Mouse (Mus musculus) left cerebral cortex, adult 8-10 months (tissue): ENCODE data around the gene Cdh22. TPM values are rescaled to one million over a fixed set of nuclear protein-coding genes. Genes with fewer than 3 reads are reported as not detected.

Experiments
- DNase-seq, 2 experiments: peaks; one replicate each; pipeline ENCODE4 v3.0.0; 2022; ENCODE audit warnings: low spot score in 2 of 2
- total RNA-seq, 4 experiments: library from RNA; stranded (reverse); gene quantifications; 2 replicates each; pipeline ENCODE4 v1.2.4; 2022

Gene Cdh22
- 10 to 100 TPM; 43.7 to 47.2 (median 44.4) TPM for total RNA-seq

DNA sequence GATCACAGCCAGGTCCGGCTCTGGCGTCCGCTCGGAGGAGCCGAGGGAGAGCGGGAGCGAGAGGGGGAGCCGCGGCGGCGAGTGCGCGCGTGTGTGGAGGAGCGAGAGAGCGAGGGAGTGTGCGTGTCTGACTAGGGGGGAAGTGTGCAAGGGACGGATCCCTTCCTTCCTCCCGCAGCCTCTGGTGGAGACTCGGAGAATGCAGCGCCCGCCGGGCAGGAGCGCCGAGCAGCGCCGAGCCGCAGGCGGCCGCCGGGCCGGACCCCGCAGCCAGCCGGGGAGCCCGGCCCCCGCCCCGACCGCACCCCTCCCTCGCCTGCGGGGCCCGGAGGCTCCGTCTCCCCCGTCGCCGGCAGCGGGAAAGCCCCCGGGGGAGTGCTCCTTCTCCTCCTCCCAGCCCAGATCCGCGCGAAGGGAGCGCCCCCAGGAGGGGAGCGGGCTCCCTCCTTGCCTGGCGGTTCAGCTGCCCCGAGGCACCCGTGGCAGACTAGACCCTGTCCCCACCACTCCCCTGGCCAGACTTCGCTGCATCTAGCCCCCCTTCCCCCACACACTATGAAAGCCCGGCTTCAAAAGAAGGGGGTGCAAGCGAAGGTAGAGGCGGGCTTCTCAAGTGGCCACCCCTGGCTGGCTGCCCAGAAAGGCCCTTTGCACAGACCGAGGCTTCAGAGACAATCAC, at the start of gene Cdh22:
TSS of gene Cdh22 (minus strand) at position 241 of the 679 bp plus-strand sequence.
- DNase-seq, result peak; percentile 61 to 63

DNA sequence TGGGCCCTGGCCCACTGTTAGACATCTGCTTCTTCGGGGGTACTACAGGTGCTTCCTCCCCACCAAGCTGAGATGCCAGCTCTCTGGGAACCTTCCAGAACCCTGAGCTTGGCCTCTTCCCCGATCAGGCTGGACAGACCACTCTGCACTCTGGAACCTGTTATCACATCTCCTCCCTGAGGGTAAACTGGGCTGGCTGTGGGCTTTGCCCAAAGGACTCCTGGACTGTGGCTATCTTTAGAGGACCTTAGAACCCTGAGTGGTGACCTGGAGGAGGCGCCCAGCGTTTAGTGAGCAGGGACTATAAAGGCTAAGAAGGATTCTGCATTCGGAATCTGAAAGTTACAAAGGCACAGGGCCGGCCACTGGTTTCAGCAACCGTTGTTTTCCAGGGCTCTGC, 49.7 kb upstream of the Cdh22 start:
- no peak for DNase-seq

DNA sequence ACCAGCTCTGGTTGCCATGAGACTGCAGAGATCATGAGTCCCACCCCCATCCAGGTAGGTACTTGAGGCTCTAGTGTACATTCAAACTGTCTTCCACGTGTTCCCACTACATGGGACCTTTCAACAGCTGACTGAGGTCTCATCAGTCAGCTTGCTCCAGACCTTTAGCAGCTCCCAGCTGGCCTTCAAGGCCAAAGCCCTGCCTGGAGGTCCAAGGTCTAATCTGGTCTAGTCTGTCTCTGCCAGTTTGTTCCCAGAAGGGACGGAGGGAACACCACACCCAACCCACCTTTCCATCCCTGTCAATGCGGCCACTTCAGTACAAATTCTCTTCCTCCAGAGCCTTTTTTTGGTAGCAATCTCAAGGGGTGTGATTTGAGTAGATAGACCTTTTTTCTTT, 49.0 kb upstream of the Cdh22 start:
- DNase-seq, result no peak

DNA sequence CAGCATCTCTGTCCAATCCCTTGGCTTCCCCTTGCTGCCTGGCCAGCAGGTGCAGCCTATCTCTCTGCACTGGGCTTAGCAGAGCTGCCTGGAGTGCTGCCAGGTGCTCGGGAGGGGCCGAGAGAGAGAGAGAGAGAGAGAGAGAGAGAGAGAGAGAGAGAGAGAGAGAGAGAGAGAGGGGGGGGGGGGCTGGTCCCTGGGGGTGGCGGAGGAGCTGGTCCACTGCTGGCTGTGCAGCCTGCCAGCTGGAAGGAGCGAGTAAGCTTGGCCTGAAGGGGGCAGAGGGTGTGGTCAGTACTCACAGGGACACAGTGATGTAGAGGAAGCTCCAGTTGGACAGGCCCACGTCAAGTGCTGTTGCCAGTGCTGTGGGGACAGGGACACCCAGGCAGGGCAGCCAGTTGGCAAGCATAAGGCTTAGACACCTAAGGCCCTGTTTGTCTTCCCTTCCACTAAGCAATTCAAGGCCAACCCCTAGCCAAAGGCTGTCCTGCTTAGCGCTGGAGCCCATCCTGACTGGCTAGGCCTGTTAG, 47.2 kb upstream of the Cdh22 start:
- DNase-seq, result no peak

DNA sequence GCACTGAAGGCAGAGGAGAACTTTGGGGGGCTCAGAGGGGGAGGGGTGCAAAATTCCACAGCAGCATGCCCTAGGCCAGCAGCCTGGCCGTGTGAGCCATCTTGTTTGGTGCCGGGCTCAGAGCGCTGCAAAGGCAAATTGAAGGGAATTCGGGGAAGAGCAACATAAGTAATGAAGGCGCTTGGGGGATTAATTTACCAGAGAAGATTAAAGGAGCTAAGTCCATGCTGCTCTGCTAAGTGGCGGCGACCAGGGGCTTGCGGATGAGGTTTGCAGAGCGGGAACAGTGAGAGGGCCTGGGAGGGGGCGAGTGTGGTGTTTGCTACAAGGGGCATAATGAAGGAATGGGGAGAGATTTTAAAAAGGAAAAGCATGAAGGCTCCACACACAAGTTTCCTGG, 44.7 kb upstream of the Cdh22 start:
- DNase-seq, result no peak

DNA sequence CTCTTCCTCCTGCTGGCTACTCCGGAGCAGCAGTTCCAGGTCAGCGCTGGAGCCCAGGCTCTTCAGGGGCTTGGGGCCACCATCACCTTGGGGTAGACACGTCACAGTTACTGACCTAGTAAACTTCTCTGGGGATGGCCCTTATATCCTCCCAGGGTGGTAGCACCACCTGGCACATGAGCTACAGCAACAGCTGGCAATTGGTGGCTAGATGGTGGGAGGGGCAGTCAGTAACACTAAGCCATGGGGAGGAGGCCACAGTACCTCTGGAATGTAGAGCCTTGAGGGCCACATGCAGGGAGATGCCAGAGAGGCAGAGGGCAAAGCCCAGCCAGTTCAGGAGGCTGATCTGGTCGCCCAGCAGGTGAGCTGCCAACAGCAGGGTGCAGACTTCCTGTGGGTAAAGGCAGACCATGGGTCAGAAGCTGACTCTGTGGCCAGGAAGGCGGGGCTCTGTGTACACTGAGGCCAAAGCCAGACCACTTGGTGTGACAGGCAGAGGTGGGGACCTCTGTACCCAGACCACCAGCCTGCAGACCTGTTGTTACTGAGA, 42.6 kb upstream of the Cdh22 start:
- DNase-seq, result no peak

DNA sequence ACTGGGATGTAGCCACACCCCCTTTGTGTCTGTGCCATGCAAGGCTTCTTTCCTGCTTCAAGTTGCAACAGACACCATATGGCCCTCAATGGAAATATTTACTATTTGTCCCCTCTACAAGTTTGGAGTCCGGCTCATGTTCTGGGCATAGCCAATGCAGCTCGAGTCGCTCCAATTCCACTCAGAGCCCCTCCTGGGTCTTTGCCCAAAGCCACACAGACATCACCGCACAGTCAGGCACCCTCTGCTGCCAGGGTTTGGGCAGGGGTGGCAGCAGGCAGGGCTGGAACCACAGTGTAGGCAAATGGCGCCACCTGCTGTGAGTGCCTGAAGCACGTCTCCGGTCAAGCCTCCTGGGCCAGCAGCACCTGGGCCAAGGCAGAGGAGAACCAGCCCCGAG, 41.2 kb upstream of the Cdh22 start:
- peak; percentile 63 to 69 for DNase-seq

DNA sequence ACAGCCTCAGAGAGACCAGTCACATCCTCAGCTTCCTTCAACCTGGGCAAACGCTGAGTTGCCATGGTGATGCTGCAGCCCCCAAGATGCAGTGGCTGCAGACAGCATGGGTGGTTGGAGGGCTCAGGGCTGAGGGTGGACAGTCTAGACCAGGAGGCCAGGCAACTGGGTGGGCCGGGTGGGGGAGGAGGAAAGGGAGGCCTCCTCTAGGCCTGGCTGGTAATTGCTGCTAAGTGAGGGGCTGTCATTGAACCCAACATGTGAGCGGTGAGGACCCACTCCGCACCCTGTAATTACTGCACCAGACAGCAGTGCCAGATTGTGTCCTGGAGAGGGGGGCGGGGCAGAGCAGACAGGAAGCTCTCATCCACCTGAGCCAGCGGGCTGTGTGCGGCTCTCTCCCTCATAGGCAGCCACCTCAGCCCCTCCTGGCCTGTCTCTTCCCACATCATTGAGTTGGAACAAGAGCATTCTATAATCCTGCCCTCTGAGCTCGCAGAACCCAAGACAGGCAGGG, 40.5 kb upstream of the Cdh22 start:
- no peak for DNase-seq

DNA sequence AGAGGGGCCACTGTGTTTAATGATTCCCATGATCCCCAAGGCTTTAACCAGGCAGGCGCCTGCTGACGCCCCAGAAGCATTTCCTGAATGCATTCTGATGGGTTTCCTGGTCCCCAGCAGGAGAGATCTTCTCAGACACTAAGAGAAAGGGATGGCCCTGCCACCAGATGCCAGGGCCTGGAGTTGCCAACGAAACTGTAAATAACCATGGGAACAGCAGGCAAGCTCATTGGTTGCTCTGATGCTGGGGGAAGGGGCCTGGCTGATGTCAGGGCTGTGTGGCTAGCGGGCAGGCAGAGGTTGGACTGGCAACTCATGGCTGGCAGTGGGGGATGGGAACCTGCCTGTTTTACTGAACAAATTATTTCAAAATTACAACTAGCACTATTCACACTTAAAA, 38.9 kb upstream of the Cdh22 start:
- DNase-seq, result no peak

DNA sequence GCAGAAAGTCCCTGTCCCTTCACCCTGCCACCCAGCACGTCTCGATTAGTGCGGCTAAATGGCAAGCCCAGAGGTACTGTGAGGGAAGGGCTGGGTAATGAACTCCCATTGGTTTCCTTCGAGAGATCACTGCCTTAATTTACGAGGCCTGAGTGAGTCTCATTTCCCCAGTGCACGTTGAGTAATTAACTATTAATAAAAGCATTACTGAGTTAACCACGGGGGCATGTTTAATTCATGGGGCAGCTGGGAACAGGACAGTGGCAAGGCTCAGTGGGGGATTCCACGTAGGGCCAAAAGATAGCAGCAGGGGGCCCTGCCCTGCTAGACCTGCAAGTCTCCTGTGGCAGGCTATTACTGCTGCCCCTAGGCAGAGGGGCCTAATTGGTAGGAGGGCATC, 36.7 kb upstream of the Cdh22 start:
- no peak for DNase-seq

DNA sequence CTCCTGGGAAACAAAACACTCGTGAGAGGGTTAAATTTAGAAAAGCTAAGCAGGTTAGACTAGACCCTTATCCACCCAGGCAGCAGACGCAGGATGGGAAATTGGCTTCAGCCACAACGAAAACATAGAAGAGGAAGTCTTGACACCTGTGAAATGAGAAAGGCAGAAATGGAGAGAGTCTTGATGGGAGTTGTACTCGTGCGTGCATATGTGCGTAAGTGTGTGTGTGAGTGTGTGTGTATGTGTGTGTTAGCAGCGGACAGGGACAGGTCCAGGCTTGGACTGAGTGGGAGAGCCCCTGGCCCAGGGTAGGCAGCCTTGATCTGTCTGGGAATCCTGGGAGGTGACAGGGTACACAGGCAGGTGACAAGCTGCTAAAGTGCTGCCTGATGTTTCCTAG, 36.2 kb upstream of the Cdh22 start:
- no peak for DNase-seq

DNA sequence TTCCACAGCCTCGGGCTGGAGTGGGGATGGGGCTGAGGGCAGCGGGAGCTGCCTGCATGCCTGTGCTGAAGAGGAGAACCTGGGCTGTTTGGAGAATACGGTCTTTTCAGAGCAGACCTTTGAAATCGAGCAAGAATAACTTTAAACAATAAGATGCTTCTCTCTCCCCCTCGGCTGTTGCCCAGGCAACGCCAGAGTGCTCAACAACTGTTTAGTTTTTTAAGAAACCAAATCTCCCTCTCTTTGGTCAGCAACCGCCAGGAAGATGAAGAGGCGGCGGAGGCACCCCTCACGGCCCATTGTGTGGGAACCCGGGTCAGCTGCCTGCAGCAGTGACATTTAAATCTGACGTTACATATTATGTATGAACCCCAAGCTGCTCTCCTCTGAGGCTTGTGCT, 32.1 kb upstream of the Cdh22 start:
- no peak for DNase-seq

DNA sequence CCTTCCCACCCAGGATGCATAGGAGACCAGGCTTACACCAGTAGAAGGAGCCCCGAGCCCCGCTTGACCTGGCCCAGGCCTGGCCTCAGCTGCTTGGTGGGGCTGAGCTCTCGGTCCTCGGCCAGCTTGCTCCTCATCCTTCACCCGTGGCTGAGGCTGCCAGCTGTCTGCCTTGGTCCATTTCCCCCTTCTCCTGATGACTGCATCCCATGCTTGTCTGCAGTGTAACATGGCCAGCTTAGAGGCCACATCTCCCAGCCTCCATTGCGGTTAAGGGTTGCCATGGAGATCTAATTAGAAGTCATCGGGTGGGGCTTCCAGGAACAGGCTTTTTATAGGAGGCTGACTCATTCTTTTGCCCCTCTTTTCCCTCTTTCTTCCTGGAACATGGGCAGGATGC, 29.2 kb upstream of the Cdh22 start:
- DNase-seq, result no peak

DNA sequence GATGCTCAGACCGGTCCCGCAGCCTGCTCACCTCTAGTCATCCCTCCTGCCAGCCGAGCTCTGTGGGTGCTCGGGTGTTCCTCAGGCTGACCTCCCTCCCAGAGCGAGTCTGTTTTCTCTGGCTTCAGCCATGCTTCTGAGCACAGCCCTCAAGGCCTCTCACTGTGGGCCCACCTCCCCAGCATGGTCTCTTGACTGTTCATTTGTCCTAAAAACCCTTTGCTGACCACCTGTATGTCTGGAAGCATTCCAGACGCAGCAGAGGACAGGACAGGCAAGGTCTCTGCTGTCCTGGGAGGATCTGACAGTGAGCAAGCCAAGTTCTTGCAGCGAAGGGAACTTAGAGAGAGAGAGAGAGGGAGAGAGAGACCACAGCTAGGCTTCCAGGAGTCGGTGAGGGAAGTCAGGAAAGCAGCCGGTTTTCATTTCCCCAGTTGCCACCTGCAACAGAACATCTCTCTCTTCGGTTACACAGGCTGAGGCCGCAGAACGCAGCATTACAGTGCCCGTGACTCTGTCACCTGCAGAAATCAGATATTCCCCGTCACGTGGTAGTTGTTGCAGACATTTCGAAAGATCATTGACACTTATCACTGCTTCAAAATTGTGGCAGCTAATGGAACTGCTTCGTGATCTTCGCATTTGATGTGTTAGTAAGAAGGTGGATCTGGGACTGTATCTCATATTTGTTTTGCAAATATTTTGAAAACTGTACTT, 27.8 kb upstream of the Cdh22 start:
- no peak for DNase-seq

DNA sequence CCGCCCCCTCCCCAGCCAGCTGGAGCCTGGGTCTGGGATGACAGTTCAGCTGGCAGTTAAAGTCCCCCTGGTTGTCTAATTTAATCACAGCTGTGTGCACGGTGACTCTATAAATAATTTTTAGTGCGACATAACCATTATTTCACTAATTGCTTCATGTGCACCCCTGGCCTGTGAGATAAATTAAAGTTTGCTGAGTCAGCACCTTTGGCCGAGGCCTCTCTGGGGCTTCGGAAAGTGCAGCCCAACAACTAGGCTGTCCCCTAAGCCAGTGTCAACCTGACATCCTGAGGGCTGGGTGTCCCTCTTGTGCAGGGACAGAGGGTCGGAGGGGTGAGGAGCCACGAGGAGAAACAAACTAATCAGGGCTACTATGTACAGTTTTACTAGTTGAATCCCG, 25.2 kb upstream of the Cdh22 start:
- no peak for DNase-seq

DNA sequence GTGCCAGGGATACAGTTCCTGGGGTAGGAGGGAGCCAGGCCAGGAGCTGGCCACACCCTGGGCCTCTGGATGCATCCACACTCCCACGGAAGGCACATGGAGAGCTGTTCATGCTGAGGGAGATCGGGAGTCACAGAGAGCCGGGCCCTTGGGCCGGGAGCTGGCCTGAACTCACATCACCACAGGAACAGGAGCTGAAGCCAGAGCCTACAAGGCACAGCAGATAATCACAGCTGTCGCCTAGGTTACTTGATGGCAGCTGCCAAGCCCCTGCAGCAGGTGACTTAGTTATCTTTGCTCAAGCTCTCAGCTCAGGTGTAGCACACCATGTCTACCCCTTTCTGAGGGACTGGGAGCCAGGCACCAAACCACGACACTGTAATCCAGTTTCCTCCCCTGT, 23.7 kb upstream of the Cdh22 start:
- no peak for DNase-seq

DNA sequence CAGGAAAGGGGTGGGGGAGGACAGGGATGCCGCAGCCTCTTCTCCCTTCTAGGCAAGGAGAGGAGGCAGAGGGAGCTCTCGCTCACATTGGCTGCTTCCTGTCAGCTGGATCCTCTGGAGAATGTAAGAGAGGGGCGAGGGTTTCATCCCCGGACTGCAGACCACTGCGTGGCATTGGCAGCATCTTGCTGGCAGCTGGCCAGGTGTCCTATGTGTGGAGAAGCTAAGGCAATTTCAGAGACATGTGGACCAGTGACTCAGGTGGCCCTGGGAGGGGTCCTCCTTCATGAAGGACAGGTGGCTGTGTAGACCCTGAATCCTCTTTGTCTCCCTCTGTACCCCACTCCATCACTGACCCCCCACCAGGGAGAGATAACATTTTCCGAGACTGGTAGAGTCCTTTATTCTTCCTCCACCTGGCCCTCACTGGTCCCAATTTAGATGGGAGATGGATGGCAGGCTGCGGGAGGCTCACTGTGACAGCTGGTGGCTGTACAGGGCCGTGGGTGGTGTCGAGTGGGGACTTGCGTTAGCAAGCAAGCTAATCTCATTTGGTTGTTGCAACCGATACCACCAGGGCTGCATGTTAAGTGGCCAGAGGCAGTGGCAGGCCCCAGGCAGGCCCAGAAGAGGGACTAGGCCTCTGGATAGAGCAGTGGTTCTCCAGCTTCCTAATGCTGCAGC, 22.6 kb upstream of the Cdh22 start:
- peak; percentile 37 to 66 for DNase-seq

DNA sequence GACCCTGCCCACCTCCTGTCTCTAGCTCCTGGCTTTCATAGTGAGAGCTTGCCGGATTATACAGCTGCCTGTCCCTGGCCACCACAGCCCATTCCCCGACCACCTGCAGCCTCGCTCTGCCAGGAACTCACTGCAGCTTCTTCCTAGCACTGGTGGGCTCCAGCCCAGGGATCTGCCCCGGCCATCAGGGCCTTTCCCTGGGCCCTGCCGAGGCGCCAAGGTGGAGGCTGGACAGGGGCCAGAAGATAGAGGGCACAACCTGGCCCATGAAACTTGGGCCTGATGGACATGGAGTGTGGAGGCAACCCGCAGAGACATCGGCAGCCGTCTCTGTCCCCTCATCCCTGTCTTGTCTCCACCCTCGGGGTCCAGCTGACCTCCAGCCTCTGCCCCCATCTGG, 21.6 kb upstream of the Cdh22 start:
- DNase-seq, result no peak

DNA sequence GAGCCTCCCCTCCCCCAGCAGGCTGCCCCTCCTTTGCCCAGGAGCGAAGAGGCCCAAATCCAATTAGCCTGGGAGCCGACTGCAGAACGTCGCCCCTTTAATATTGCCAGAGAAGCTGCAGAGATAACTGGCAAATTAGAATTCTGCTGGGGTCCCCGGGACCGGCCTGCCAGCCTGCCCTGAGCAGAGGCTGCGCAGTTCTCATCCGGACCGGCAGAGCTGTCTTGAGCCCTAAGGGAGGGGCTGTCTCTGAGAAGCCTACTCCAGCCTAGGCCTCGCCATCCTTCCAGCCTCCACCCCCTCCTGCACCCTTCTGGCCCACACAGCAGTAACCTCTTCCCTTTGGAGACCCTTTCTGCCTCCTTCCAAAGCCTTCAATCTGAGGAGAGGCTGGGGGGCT, 19.2 kb upstream of the Cdh22 start:
- no peak for DNase-seq

DNA sequence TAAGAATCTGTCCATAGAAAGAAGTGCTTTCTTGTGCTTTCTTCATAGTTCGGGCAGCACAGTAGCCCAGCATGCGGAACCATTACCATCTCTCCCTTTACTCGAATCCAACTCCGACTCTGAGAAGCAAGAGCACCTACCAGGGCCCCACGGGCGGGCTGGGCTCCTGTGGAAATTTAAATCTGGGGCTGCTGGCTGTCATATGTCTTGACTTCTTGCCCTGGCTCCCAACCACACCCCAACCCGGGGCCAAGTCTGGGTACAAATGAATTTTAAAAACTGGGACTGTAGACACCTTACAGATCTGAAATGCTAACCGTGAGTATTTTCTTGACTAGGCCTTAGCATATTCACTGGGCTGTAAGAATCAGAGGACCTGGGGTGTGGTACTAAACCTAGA, 18.6 kb upstream of the Cdh22 start:
- DNase-seq, result no peak

DNA sequence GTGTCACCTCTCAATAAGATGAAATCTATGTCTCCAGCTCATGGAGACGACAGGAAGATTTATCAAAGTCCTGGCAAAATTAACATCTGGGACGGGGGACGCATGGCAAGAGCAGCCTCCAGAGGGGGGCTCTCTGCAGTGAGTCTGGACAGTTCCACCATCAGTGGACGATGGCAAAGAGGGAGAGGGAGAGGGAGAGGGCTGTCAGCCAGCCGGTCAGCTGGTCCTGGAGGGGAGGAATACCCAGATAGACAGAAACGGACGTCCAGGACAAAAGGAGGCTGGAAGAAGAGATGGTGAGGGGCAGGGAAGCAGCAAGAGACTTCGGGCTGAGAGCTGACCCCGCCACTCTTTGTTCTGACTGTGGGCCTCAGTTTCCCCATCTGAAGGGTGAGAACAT, 18.1 kb upstream of the Cdh22 start:
- DNase-seq, result no peak

DNA sequence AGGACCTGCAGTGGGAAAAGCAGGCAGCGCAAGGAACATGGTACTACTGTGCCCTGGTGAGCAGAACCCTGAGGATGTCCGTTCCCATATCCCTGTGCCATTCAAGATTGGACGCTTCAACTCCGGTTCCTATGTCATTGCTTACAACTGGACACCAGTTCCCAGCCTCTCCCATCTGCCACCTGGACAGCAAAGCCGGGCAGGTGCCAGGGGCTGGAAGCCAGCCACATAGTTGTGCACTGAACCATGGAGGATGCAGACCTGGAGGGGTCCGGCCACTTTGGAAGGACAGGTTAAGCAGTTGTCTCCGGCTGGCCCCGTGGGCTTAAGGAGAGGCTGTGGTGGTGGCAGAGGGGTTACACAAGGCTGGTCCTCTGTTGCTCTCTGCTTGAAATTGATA, 17.7 kb upstream of the Cdh22 start:
- DNase-seq, result no peak
